Mouse (Mus musculus) right cerebral cortex, postnatal 25 days (tissue): Measurements from ENCODE around the gene Srrd.

Experiments
- DNase-seq: peaks from one replicate; pipeline ENCODE4 v3.0.0; 2022

The Srrd gene

GRCm38 (mm10) chr5:112342463-112343204 is at the start of gene Srrd, which contains the start of gene Hps4:
TSS of gene Srrd (minus strand) at chr5:112343040.
TSS of gene Hps4 (plus strand) at chr5:112343083.
- peak; percentile 91 for DNase-seq

GRCm38 (mm10) chr5:112391676-112392323 is 49.0 kb upstream of the Srrd start:
- DNase-seq = no peak

- peak; percentile 8 for DNase-seq
Measured at GRCm38 (mm10) chr5:112391002-112391401, 48.2 kb upstream of the Srrd start.

GRCm38 (mm10) chr5:112389352-112389751 is 46.5 kb upstream of the Srrd start:
- no peak for DNase-seq

GRCm38 (mm10) chr5:112385973-112386372 is 43.1 kb upstream of the Srrd start:
- no peak for DNase-seq

- no peak for DNase-seq
Measured at GRCm38 (mm10) chr5:112384805-112385472, 42.1 kb upstream of the Srrd start.

- DNase-seq = no peak
Measured at GRCm38 (mm10) chr5:112382641-112383330, 39.9 kb upstream of the Srrd start.

GRCm38 (mm10) chr5:112382042-112382441 is 39.2 kb upstream of the Srrd start:
- no peak for DNase-seq

GRCm38 (mm10) chr5:112381154-112381553 is 38.3 kb upstream of the Srrd start:
- no peak for DNase-seq

GRCm38 (mm10) chr5:112378716-112379115 is 35.9 kb upstream of the Srrd start:
- no peak for DNase-seq

GRCm38 (mm10) chr5:112377380-112377779 is 34.5 kb upstream of the Srrd start:
- DNase-seq = no peak

GRCm38 (mm10) chr5:112376111-112376510 is 33.3 kb upstream of the Srrd start:
- no peak for DNase-seq

- DNase-seq = peak; percentile 77
Measured at GRCm38 (mm10) chr5:112371933-112372332, 29.1 kb upstream of the Srrd start.

GRCm38 (mm10) chr5:112370236-112370813 is 27.5 kb upstream of the Srrd start:
- no peak for DNase-seq

- no peak for DNase-seq
Measured at GRCm38 (mm10) chr5:112369326-112369725, 26.5 kb upstream of the Srrd start.

GRCm38 (mm10) chr5:112368666-112369065 is 25.8 kb upstream of the Srrd start:
- no peak for DNase-seq

- no peak for DNase-seq
Measured at GRCm38 (mm10) chr5:112367929-112368328, 25.1 kb upstream of the Srrd start.

GRCm38 (mm10) chr5:112367338-112367737 is 24.5 kb upstream of the Srrd start:
- DNase-seq = no peak

GRCm38 (mm10) chr5:112366879-112367278 is 24.0 kb upstream of the Srrd start:
- no peak for DNase-seq

- no peak for DNase-seq
Measured at GRCm38 (mm10) chr5:112364184-112364797, 21.5 kb upstream of the Srrd start.

GRCm38 (mm10) chr5:112360077-112360476 is 17.2 kb upstream of the Srrd start:
- no peak for DNase-seq

GRCm38 (mm10) chr5:112359520-112359919 is 16.7 kb upstream of the Srrd start:
- DNase-seq = no peak
